Mouse (Mus musculus) limb, embryonic 10.5 days (tissue): ENCODE data around the gene Mecp2. TPM values are rescaled to one million over a fixed set of nuclear protein-coding genes. Genes with fewer than 3 reads are reported as not detected.
A peak's percentile ranks its signal among the peaks of the same experiment; 100 is the strongest.

Experiments used
- DNase-seq: peaks from one replicate; pipeline ENCODE4 v3.0.0-alpha.2; 2017; ENCODE audit warnings: low spot score
- H3K27ac ChIP-seq: fragments of 300-500 bp; sonication (generic); 2 replicates; pipeline ENCODE4 v1.5.1; 2016; ENCODE audit warnings: mild to moderate bottlenecking
- H3K27me3 ChIP-seq: fragments of 300-500 bp; sonication (generic); 2 replicates; pipeline ENCODE4 v1.6.1; 2016; ENCODE audit warnings: low read depth, mild to moderate bottlenecking; ENCODE audit not compliant: poor library complexity, severe bottlenecking
- H3K36me3 ChIP-seq: fragments of 300-500 bp; sonication (generic); 2 replicates; pipeline ENCODE4 v1.6.1; 2016; ENCODE audit warnings: mild to moderate bottlenecking, moderate library complexity
- H3K4me1 ChIP-seq: fragments of 300-500 bp; sonication (generic); 2 replicates; pipeline ENCODE4 v1.6.1; 2016
- H3K4me3 ChIP-seq: fragments of 300-500 bp; sonication (generic); 2 replicates; pipeline ENCODE4 v1.5.1; 2016; ENCODE audit warnings: mild to moderate bottlenecking, moderate library complexity
- H3K9me3 ChIP-seq: fragments of 300-500 bp; sonication (generic); replicated peaks from 2 replicates; pipeline ENCODE4 v1.6.1; 2016; ENCODE audit warnings: mild to moderate bottlenecking
- WGBS: fragments of 180-500 bp; shearing (Covaris S2); methylation state at CpG from one replicate; pipeline ENCODE4 v1.1.7; 2016; 5-methylcytosine and 5-hydroxymethylcytosine counted together
- microRNA counts: library from miRNA; unstranded; fragments of <30 nt; microRNA quantifications from one replicate; lab custom pipeline; 2017
- microRNA-seq: library from miRNA; unstranded; fragments of <30 nt; microRNA quantifications from one replicate; pipeline ENCODE4, GENCODE M21; 2017
- polyA plus RNA-seq: library from polyadenylated mRNA; unstranded; fragments of >200 nt; fragmentation: Nextera tagmentation; extraction: Ambion mirVana; gene quantifications from 2 replicates; pipeline ENCODE4 v1.2.1, GENCODE M21; 2016

The Mecp2 gene
- polyA plus RNA-seq, 1 experiment from 2014 or later = 14.0 TPM

DNA sequence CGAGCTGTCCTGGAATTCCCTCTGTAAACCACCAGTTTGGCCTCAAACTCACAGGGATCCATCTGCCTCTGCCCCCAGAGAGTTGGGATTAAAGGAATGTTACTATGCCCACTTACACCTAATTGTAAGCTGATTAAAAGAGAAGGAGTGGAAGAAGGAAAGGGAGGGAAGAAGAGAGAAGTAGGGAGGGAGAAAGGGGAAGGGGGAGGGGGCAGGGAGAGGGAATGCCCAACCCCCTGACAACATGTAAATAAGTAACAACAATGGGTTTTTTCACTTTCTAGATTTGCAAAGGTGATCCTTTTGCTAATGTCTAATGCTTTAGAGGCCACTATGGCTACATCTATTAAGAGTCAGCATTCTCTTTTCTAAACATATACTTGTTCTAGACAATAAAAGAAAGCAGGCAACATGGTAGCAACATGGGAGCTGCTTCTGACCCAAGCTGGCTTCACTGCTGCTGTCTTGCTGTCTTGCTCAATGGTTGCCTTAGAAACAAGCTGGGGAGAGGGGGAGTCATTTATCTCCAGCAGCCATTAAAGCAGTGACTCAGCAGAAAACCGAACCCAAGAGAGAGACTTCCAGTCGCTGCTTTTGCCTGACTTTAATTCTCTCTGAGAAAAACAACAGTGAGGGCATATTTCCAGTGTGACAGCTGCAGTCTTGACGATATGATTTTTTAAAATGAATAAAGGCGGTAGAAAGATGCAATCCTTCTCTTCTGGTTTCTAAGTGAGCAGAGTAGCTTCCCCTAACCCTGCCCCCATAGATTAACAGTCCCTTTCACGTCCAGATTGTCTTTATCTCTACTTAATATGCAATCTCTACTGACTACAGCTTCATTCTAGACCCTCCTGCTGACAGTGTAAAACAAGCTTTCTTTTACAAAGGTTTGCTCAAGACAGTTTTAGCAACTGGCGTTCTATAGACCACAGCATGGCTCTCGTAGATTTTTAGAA lies 136.0 kb downstream of the Mecp2 start:
- 0 out of 2 replicates have a peak overlapping the region, but pooled peaks have one; percentile 19 for H3K27ac ChIP-seq
- no peaks in the 10 kb centered on the region for H3K9me3 ChIP-seq
- WGBS = 40% methylated on average over 8 of the region's 8 CpGs
- H3K36me3 ChIP-seq = no peaks in the 10 kb centered on the region
- H3K4me1 ChIP-seq = peaks cover 8% of the 10 kb centered on the region; the same call in 1 of the 2 replicates
- H3K4me3 ChIP-seq = no peak overlapping the region
- peak; percentile 32 for DNase-seq
- H3K27me3 ChIP-seq = peaks cover 15% of the 10 kb centered on the region; the same call in 1 of the 2 replicates

DNA sequence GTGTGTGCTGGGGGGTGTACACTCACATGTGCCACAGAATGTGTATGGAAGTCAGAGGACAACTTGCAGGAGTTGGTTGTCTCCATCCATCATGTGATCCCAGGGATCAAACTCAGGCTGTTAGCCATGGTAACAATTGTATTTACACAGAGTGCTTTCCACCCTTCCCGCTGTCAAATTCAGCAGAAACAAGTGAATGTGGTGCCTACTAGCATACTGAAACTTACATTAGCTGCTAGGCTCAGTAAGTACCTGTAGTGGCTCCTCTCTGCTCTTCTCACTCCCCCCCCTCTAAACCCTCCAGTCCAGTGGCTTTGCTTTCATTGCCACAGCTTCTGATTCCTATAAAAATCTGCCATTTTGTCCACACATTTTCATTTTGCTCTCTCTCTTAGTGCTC lies 157.4 kb downstream of the Mecp2 start:
- H3K36me3 ChIP-seq = no peaks in the 10 kb centered on the region
- H3K27me3 ChIP-seq = peaks cover 34% of the 10 kb centered on the region; the same call in 1 of the 2 replicates

More for the DNA sequence above, 157.4 kb downstream of the Mecp2 start:
- DNase-seq = no peak
- WGBS = 78% methylated on average over 1 of the region's 1 CpGs
- no peaks in the 10 kb centered on the region for H3K4me1 ChIP-seq
- no peak overlapping the region for H3K27ac ChIP-seq
- no peak overlapping the region for H3K4me3 ChIP-seq
- H3K9me3 ChIP-seq = no peaks in the 10 kb centered on the region

MicroRNAs encoded within 50 kb of the gene (microRNA counts, 519-probe panel; counts per million panel counts)
- microRNA mmu-miR-718 (lab: Ali Mortazavi, UCI) = 684 counts per million, percentile 72 among the panel's probes with 10 or more counts

Small RNA genes lying within 50 kb of the gene (microRNA-seq; reads per million reads assigned to microRNA genes)
- gene Mir5132 (1.5 reads per million), gene Mir718 (not detected)

Other genes with a start within 250 kb of the Mecp2 start
- 0.10 TPM in 2 replicates for gene Avpr2, start 243.3 kb downstream of the Mecp2 start, polyA plus RNA-seq
- 0.63 and 1.7 TPM in 2 replicates for gene L1cam, start 239.3 kb downstream of the Mecp2 start, polyA plus RNA-seq
- gene Arhgap4, start 213.5 kb downstream of the Mecp2 start, polyA plus RNA-seq = 1.7 and 2.4 TPM in 2 replicates
- gene Naa10, start 213.4 kb downstream of the Mecp2 start, polyA plus RNA-seq = 180 and 205 TPM in 2 replicates
- gene Renbp, start 204.5 kb downstream of the Mecp2 start, polyA plus RNA-seq = 11.2 and 13.7 TPM in 2 replicates
- 87.7 and 88.4 TPM in 2 replicates for gene Hcfc1, start 169.0 kb downstream of the Mecp2 start, polyA plus RNA-seq
- 65.0 and 66.6 TPM in 2 replicates for gene Irak1, start 111.4 kb downstream of the Mecp2 start, polyA plus RNA-seq
- gene Opn1mw, start 7.9 kb downstream of the Mecp2 start, polyA plus RNA-seq = not detected in 2 replicates
- not detected in 2 replicates for gene Tex28, start 32.5 kb upstream of the Mecp2 start, polyA plus RNA-seq
- gene Tktl1, start 41.9 kb upstream of the Mecp2 start, polyA plus RNA-seq = 0.05 and 0.06 TPM in 2 replicates
- 273 and 333 TPM in 2 replicates for gene Flna, start 114.5 kb upstream of the Mecp2 start, polyA plus RNA-seq
- 25.2 and 29.8 TPM in 2 replicates for gene Emd, start 119.3 kb upstream of the Mecp2 start, polyA plus RNA-seq
- gene Rpl10, start 135.4 kb upstream of the Mecp2 start, polyA plus RNA-seq = 862 and 901 TPM in 2 replicates
- 69.0 and 80.5 TPM in 2 replicates for gene Taz, start 146.5 kb upstream of the Mecp2 start, polyA plus RNA-seq
- 3.4 and 5.0 TPM in 2 replicates for gene Dnase1l1, start 147.0 kb upstream of the Mecp2 start, polyA plus RNA-seq
- 80.1 and 90.7 TPM in 2 replicates for gene Atp6ap1, start 161.7 kb upstream of the Mecp2 start, polyA plus RNA-seq
- gene Gdi1, start 169.6 kb upstream of the Mecp2 start, polyA plus RNA-seq = 154 and 206 TPM in 2 replicates
- 55.3 and 62.7 TPM in 2 replicates for gene Fam50a, start 177.7 kb upstream of the Mecp2 start, polyA plus RNA-seq
- gene Plxna3, start 193.7 kb upstream of the Mecp2 start, polyA plus RNA-seq = 14.4 and 17.1 TPM in 2 replicates
- gene Lage3, start 218.3 kb upstream of the Mecp2 start, polyA plus RNA-seq = 113 and 125 TPM in 2 replicates
- gene Ubl4a, start 237.9 kb upstream of the Mecp2 start, polyA plus RNA-seq = 57.7 and 59.8 TPM in 2 replicates
- 12.2 and 13.2 TPM in 2 replicates for gene Slc10a3, start 238.0 kb upstream of the Mecp2 start, polyA plus RNA-seq